Mouse (Mus musculus): ENCODE measurements around the gene Tpsg1. TPM values are rescaled to one million over a fixed set of nuclear protein-coding genes. Genes with fewer than 3 reads are reported as not detected.

Tpsg1 gene
- polyA plus RNA-seq, 1 experiment from 2014 or later = 0.16 TPM

DNA sequence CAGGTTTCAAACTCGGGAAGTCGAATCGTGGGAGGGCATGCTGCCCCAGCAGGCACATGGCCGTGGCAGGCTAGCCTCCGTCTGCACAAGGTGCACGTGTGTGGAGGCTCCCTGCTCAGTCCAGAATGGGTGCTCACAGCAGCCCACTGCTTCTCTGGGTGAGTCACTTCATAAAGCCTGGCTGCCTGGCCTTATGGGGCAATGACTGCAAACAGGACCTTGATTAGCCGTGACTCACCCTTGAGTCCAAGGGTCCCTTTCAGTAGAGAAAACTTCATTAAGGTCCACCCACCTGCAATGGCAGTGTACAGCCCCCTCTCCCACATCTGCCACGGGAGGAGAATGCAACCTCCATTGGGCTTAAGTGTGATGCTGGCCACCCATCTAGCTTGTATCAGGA, 3.4 kb downstream of the Tpsg1 start:
- WGBS = 52% methylated on average over 8 of the region's 8 CpGs

DNA sequence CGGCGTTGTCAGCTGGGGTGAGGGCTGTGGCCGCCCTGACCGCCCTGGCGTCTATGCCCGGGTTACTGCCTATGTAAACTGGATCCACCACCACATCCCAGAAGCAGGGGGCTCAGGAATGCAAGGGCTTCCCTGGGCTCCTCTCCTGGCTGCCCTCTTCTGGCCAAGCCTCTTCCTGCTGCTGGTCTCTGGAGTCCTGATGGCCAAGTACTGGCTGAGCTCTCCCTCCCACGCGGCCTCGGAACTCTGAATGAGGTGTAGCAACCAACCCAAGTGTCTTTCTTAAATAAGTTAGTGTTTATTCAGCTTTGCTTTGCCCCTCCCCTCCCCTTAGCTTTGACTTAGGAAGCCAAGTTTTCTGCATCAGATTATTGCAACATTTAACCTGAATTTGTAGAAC, 4.9 kb downstream of the Tpsg1 start:
- Histone ChIP-seq H3K27me3 (ENCODE audit: control insufficient read depth, insufficient read depth, low read length) (no peaks in the 10 kb centered on the region), H3K27ac (replicated peaks) (no peak overlapping the region), H3K4me2 (replicated peaks; ENCODE audit: low read depth) (no peak overlapping the region), H3K9ac (ENCODE audit: low read length) (no peak overlapping the region), H3K4me1 (replicated peaks; ENCODE audit: control insufficient read depth, insufficient read depth) (no peaks in the 10 kb centered on the region), H3K4me3 (ENCODE audit: low read depth, low read length) (no peak overlapping the region), H3K36me3 (ENCODE audit: control insufficient read depth, insufficient read depth, low read length) (no peaks in the 10 kb centered on the region), H3K9me3 (ENCODE audit: control insufficient read depth, low read length) (no peaks in the 10 kb centered on the region)
- ATAC-seq (ENCODE audit: low FRiP score, low TSS enrichment) (no peak), DNase-seq (ENCODE audit: low spot score) (peak; percentile 56)
- TF ChIP-seq EP300 (optimal IDR thresholded peaks at IDR 0.05) (no peak), CTCF (IDR thresholded peaks at IDR 0.05; ENCODE audit: low read depth) (peak; percentile 63)
- WGBS = 30% methylated on average over 9 of the region's 9 CpGs

More for the DNA sequence above, 3.4 kb downstream of the Tpsg1 start:
- 0 out of 2 replicates have a peak overlapping the region, but pooled peaks have one; percentile 2 for H3K27ac ChIP-seq (replicated peaks)
- H3K4me3 ChIP-seq (ENCODE audit: low read depth, low read length) = no peak overlapping the region
- peak; percentile 91 for ATAC-seq (ENCODE audit: low FRiP score, low TSS enrichment)
- H3K27me3 ChIP-seq (ENCODE audit: control insufficient read depth, insufficient read depth, low read length) = no peaks in the 10 kb centered on the region
- no peak overlapping the region for H3K4me2 ChIP-seq (replicated peaks; ENCODE audit: low read depth)
- no peak overlapping the region for H3K9ac ChIP-seq (ENCODE audit: low read length)
- no peak for TF ChIP-seq CTCF (IDR thresholded peaks at IDR 0.05; ENCODE audit: low read depth)
- TF ChIP-seq EP300 (optimal IDR thresholded peaks at IDR 0.05) = no peak
- H3K36me3 ChIP-seq (ENCODE audit: control insufficient read depth, insufficient read depth, low read length) = no peaks in the 10 kb centered on the region
- peak; percentile 75 for DNase-seq (ENCODE audit: low spot score)
- no peaks in the 10 kb centered on the region for H3K9me3 ChIP-seq (ENCODE audit: control insufficient read depth, low read length)
- H3K4me1 ChIP-seq (replicated peaks; ENCODE audit: control insufficient read depth, insufficient read depth) = no peaks in the 10 kb centered on the region

DNA sequence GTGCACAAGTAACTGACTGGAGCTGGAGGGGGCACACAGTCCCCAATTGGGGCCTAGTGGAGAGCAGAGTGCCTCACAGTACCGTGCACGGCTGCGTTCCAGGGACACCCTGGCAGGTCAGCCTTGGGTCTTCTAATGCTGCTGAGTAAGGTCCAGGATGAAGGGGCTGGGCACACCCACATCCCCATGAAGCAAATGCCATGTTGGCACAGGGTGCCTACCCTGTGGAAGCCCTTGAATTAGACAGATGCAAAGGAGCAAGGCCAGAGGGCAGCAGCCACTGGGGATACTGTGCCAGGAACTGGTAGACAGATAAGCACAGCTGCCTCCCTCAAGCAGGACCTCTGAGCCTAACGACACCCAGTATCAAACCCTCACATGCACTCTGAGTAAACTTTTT, 25.5 kb downstream of the Tpsg1 start:
- no peaks in the 10 kb centered on the region for H3K4me1 ChIP-seq (replicated peaks; ENCODE audit: control insufficient read depth, insufficient read depth)
- H3K27me3 ChIP-seq (ENCODE audit: control insufficient read depth, insufficient read depth, low read length) = no peaks in the 10 kb centered on the region
- TF ChIP-seq CTCF (IDR thresholded peaks at IDR 0.05; ENCODE audit: low read depth) = no peak
- TF ChIP-seq EP300 (optimal IDR thresholded peaks at IDR 0.05) = no peak
- DNase-seq (ENCODE audit: low spot score) (no peak), ATAC-seq (ENCODE audit: low FRiP score, low TSS enrichment) (no peak)
- no peaks in the 10 kb centered on the region; the same call in 1 of the 2 replicates for H3K36me3 ChIP-seq (ENCODE audit: control insufficient read depth, insufficient read depth, low read length)
- H3K9me3 ChIP-seq (ENCODE audit: control insufficient read depth, low read length) = no peaks in the 10 kb centered on the region
- WGBS = 73% methylated on average over 4 of the region's 4 CpGs
- H3K4me3 ChIP-seq (ENCODE audit: low read depth, low read length) = no peak overlapping the region
- no peak overlapping the region for H3K27ac ChIP-seq (replicated peaks)
- H3K9ac ChIP-seq (ENCODE audit: low read length) = no peak overlapping the region
- no peak overlapping the region for H3K4me2 ChIP-seq (replicated peaks; ENCODE audit: low read depth)

DNA sequence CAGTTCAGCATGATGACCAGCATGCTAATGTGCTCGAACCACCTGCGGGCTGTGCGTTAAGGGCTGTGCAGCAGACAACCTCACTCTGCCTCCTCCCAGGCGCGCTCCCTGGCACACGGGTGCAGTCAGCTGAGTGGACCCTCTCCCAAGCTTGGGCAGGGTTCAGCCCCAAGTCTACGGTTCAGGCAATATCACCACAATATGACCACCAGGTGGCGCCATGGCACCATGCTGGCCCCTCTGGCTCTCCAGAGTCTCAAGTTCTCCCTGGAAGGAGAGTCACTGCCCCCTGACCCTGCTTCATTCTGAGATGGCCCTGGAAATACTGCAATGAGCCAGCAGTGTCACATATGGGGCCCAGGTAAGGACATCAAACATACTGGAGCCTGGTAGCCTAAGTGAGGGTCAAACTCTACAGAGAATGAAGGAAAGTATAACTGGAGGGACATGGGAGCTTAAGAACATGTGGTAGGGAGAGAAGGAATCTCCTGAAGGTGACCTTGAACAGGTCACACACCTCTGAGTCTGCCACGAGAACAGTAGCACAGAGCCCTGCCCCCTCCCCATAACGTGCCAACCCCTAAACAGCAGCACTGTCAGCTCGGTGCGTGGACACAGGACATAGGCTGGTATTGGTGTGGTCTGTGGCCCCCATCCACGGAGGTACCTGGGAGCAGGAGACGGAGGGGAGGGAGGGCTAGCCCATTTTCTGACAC, 28.9 kb downstream of the Tpsg1 start:
- peak; percentile 34; the same call in 1 of the 2 replicates for ATAC-seq (ENCODE audit: low FRiP score, low TSS enrichment)
- Histone ChIP-seq H3K4me3 (ENCODE audit: low read depth, low read length) (no peak overlapping the region), H3K4me1 (replicated peaks; ENCODE audit: control insufficient read depth, insufficient read depth) (no peaks in the 10 kb centered on the region), H3K4me2 (replicated peaks; ENCODE audit: low read depth) (no peak overlapping the region), H3K27me3 (ENCODE audit: control insufficient read depth, insufficient read depth, low read length) (no peaks in the 10 kb centered on the region), H3K36me3 (ENCODE audit: control insufficient read depth, insufficient read depth, low read length) (no peaks in the 10 kb centered on the region; the same call in 1 of the 2 replicates), H3K9me3 (ENCODE audit: control insufficient read depth, low read length) (no peaks in the 10 kb centered on the region), H3K27ac (replicated peaks) (no peak overlapping the region), H3K9ac (ENCODE audit: low read length) (no peak overlapping the region)
- peak; percentile 84 for DNase-seq (ENCODE audit: low spot score)
- peak; percentile 99 for TF ChIP-seq CTCF (IDR thresholded peaks at IDR 0.05; ENCODE audit: low read depth)
- TF ChIP-seq EP300 (optimal IDR thresholded peaks at IDR 0.05) = no peak
- 33% methylated on average over 14 of the region's 14 CpGs for WGBS

DNA sequence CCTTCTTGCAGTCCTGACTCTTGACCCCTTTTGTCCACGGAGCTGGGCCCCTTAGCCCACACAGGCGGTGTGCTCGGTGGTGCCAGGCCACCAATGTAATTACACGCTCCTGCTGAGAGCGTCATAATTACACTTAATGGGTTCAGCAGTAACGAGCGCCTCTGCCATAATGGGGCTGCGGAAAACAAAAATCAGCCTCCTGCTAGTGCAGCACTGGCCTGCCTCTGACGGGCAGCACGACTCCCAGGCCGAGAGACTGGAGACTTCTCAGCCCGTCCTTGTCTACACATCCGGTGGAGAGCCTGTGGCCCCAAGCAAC, 29.4 kb downstream of the Tpsg1 start:
- no peak overlapping the region for H3K27ac ChIP-seq (replicated peaks)
- H3K9ac ChIP-seq (ENCODE audit: low read length) = no peak overlapping the region
- H3K36me3 ChIP-seq (ENCODE audit: control insufficient read depth, insufficient read depth, low read length) = no peaks in the 10 kb centered on the region; the same call in 1 of the 2 replicates
- no peak; the same call in 1 of the 2 replicates for ATAC-seq (ENCODE audit: low FRiP score, low TSS enrichment)
- no peak overlapping the region for H3K4me3 ChIP-seq (ENCODE audit: low read depth, low read length)
- H3K9me3 ChIP-seq (ENCODE audit: control insufficient read depth, low read length) = no peaks in the 10 kb centered on the region
- no peak overlapping the region for H3K4me2 ChIP-seq (replicated peaks; ENCODE audit: low read depth)
- H3K4me1 ChIP-seq (replicated peaks; ENCODE audit: control insufficient read depth, insufficient read depth) = no peaks in the 10 kb centered on the region
- TF ChIP-seq EP300 (optimal IDR thresholded peaks at IDR 0.05) (no peak), CTCF (IDR thresholded peaks at IDR 0.05; ENCODE audit: low read depth) (no peak)
- no peaks in the 10 kb centered on the region for H3K27me3 ChIP-seq (ENCODE audit: control insufficient read depth, insufficient read depth, low read length)
- 77% methylated on average over 13 of the region's 13 CpGs for WGBS
- no peak for DNase-seq (ENCODE audit: low spot score)

DNA sequence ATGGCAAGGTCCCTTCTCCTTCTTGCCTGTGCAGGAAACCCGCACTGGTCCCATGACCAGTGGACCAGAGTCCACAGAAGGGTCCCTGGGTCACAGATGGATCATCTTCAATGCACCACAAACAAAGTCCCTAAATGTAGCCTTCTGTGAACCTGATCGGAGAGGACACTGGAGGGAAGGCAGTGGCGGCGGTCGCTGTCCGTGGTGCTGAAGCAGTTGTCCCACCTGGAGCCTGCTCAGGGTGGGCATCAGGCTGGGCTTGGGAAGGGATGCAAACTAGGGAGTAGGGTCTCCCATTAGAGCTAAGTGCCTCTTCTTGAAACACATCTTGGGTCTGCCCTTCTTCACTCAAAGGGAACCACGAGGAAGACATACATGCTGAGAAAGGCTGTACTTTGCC, 31.4 kb downstream of the Tpsg1 start:
- H3K9me3 ChIP-seq (ENCODE audit: control insufficient read depth, low read length) = no peaks in the 10 kb centered on the region
- 9% methylated on average over 7 of the region's 7 CpGs for WGBS
- H3K27ac ChIP-seq (replicated peaks) = no peak overlapping the region
- TF ChIP-seq CTCF (IDR thresholded peaks at IDR 0.05; ENCODE audit: low read depth) (no peak), EP300 (optimal IDR thresholded peaks at IDR 0.05) (no peak)
- H3K4me3 ChIP-seq (ENCODE audit: low read depth, low read length) = no peak overlapping the region
- H3K4me1 ChIP-seq (replicated peaks; ENCODE audit: control insufficient read depth, insufficient read depth) = peaks cover 3% of the 10 kb centered on the region
- no peak for ATAC-seq (ENCODE audit: low FRiP score, low TSS enrichment)
- H3K36me3 ChIP-seq (ENCODE audit: control insufficient read depth, insufficient read depth, low read length) = no peaks in the 10 kb centered on the region; the same call in 1 of the 2 replicates
- H3K4me2 ChIP-seq (replicated peaks; ENCODE audit: low read depth) = no peak overlapping the region
- no peaks in the 10 kb centered on the region for H3K27me3 ChIP-seq (ENCODE audit: control insufficient read depth, insufficient read depth, low read length)
- H3K9ac ChIP-seq (ENCODE audit: low read length) = no peak overlapping the region
- peak; percentile 58 for DNase-seq (ENCODE audit: low spot score)

All from stomach, postnatal 0 days (tissue).